Mouse (Mus musculus): ENCODE results near the gene Emc10.

DNA sequence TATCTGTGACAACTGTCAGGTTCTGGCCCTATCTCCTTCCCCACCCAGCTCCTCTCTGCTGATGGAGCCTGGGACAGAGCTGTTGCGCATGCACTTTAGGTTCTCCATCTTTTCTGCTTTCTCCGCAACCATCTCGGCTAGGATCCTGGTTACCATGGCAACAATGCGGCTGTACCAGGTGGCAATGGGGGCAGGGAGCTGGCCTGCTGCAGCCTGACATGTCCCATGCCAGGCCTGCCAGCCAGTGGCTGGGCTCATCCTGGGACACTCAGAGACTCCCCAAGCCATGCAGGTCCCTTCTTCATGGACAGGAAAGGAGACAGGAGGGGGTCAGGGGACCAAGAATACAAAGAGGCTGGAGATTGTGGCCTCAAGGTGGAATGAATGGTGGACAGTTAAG is 31.8 kb downstream of the Emc10 start:
- no peak for TF ChIP-seq CTCF (IDR thresholded peaks at IDR 0.05; ENCODE audit: borderline replicate concordance, extremely low read depth, insufficient read depth, insufficient read length)
- TF ChIP-seq POLR2A (IDR thresholded peaks at IDR 0.05; ENCODE audit: borderline replicate concordance, extremely low read depth, insufficient read depth, insufficient read length, poor library complexity, severe bottlenecking): no peak
